Mouse (Mus musculus) limb, embryonic 15.5 days (tissue): ENCODE data around the gene Gnaq. TPM values are rescaled to one million over a fixed set of nuclear protein-coding genes. Genes with fewer than 3 reads are reported as not detected.

Experiments
- ATAC-seq: fragments of 200-750 bp; cut with Nextera tagmentation; 2 replicates; pipeline ENCODE4 v1.8.0; 2017; ENCODE audit warnings: low read depth, moderate TSS enrichment; ENCODE audit not compliant: insufficient number of reproducible peaks, low FRiP score, low TSS enrichment
- H3K27ac ChIP-seq: fragments of 300-500 bp; sonication (generic); 2 replicates; pipeline ENCODE4 v1.5.1; 2015; ENCODE audit warnings: moderate library complexity, mild to moderate bottlenecking, inconsistent platforms
- H3K27me3 ChIP-seq: fragments of 300-500 bp; sonication (generic); 2 replicates; pipeline ENCODE4 v1.6.1; 2015; ENCODE audit warnings: inconsistent platforms
- H3K36me3 ChIP-seq: fragments of 300-500 bp; sonication (generic); 2 replicates; pipeline ENCODE4 v1.6.1; 2015; ENCODE audit warnings: inconsistent platforms
- H3K4me1 ChIP-seq: fragments of 300-500 bp; sonication (generic); 2 replicates; pipeline ENCODE4 v1.6.1; 2015; ENCODE audit warnings: inconsistent platforms
- H3K4me2 ChIP-seq: fragments of 300-500 bp; sonication (generic); 2 replicates; pipeline ENCODE4 v1.6.1; 2015; ENCODE audit warnings: mild to moderate bottlenecking, inconsistent platforms
- H3K4me3 ChIP-seq: fragments of 300-500 bp; sonication (generic); 2 replicates; pipeline ENCODE4 v1.5.1; 2015; ENCODE audit warnings: mild to moderate bottlenecking, inconsistent platforms
- H3K9ac ChIP-seq: fragments of 300-500 bp; sonication (generic); 2 replicates; pipeline ENCODE4 v1.6.1; 2015; ENCODE audit warnings: inconsistent platforms
- H3K9me3 ChIP-seq: fragments of 300-500 bp; sonication (generic); 2 replicates; pipeline ENCODE4 v1.6.1; 2016; ENCODE audit warnings: inconsistent platforms
- WGBS: fragments of 180-500 bp; shearing (Covaris S2); methylation state at CpG from one replicate; pipeline ENCODE4 v1.1.7; 2015; 5-methylcytosine and 5-hydroxymethylcytosine counted together
- polyA plus RNA-seq: library from polyadenylated mRNA; unstranded; fragments of >200 nt; fragmentation: Nextera tagmentation; extraction: Ambion mirVana; gene quantifications from 2 replicates; pipeline ENCODE4 v1.2.1, GENCODE M21; 2015

Gnaq gene
- polyA plus RNA-seq, 1 experiment from 2014 or later: 33.0 TPM

DNA sequence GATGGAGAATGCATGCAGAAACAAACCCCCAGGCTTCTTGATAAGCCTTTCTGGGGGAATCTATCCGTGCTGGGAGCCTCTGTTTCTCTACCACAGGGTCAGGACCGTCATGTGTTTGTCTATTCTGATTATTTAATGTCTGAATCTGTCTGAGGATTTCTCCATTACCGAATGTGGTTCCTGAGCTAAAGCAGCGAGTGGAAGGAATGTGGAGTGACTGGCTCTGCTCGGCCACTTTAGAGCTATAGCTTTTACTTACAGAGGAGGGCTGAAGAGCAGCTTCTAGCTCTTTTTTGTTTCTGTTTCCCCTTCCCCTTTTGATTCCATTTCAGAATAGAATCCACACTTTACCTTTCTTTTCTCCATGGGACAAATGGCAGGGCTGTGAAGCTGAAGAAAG, 43.8 kb downstream of the Gnaq start:
- no peaks in the 10 kb centered on the region for H3K9me3 ChIP-seq
- H3K4me1 ChIP-seq: peaks cover 17% of the 10 kb centered on the region
- no peak overlapping the region for H3K4me3 ChIP-seq
- no peak for ATAC-seq
- no peak overlapping the region for H3K4me2 ChIP-seq
- 0 out of 2 replicates have a peak overlapping the region, but pooled peaks have one; percentile 22 for H3K27ac ChIP-seq
- no peaks in the 10 kb centered on the region for H3K27me3 ChIP-seq
- no peaks in the 10 kb centered on the region for H3K36me3 ChIP-seq
- 33% methylated on average over 5 of the region's 5 CpGs for WGBS
- no peak overlapping the region for H3K9ac ChIP-seq

DNA sequence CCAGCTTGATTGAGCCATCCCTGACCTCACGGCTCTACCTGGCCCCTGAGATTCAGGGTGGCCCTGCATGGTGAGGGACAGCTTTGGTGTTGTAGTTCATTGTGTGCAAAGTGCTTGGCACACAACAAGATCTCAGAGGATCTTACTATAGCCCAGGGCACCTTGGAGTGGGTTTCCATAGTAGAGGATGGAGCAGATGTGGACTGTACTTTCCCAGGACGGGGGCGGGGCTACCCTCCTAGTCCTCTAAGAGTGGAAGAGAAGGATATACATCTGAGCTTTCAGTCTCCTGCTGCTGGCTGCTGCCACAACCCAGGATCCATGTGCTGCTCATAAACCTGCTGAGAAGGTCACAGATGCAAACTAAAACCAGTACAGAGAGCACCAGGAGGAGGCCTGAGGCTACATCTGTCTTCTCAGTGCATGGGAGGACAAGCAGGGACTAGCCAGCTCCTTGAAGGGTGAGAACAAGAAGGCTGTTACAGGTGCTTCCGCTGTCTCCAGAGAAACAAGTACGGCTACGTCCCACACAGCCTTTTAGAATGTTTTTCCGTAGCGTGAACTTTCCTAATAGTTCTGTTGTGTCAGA, 44.6 kb downstream of the Gnaq start:
- H3K4me1 ChIP-seq: peaks cover 22% of the 10 kb centered on the region
- no peak overlapping the region for H3K4me2 ChIP-seq
- H3K27ac ChIP-seq: no peak overlapping the region
- WGBS: 69% methylated on average over 8 of the region's 8 CpGs
- H3K9ac ChIP-seq: no peak overlapping the region
- 0 out of 2 replicates have a peak, but pooled peaks have one; percentile 48 for ATAC-seq
- H3K27me3 ChIP-seq: no peaks in the 10 kb centered on the region
- H3K36me3 ChIP-seq: no peaks in the 10 kb centered on the region
- no peaks in the 10 kb centered on the region for H3K9me3 ChIP-seq
- no peak overlapping the region for H3K4me3 ChIP-seq

DNA sequence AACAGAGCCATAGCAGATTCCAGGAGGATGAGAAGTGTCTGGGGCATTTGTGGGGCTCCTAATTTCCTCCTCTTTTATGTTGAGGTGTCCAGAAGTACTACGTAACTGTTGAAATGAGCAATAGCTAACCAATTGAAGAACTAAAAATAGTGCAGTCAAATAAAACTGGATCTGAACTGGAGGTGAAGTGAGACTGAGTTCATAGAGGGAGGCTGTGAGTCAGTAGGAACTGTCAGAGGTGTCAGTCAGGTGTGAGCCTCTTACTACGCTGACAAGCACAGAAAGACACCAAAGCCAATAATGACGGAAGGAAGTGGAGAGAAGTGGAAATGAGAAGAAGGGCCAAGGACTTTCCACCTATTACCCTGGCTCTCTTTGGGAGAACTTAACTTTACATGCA, 48.6 kb downstream of the Gnaq start:
- Histone ChIP-seq H3K4me1 (peaks cover 18% of the 10 kb centered on the region), H3K4me2 (no peak overlapping the region), H3K4me3 (no peak overlapping the region), H3K9me3 (no peaks in the 10 kb centered on the region), H3K27me3 (no peaks in the 10 kb centered on the region), H3K9ac (no peak overlapping the region), H3K36me3 (no peaks in the 10 kb centered on the region), H3K27ac (no peak overlapping the region)
- no peak for ATAC-seq
- WGBS: 73% methylated on average over 3 of the region's 3 CpGs

DNA sequence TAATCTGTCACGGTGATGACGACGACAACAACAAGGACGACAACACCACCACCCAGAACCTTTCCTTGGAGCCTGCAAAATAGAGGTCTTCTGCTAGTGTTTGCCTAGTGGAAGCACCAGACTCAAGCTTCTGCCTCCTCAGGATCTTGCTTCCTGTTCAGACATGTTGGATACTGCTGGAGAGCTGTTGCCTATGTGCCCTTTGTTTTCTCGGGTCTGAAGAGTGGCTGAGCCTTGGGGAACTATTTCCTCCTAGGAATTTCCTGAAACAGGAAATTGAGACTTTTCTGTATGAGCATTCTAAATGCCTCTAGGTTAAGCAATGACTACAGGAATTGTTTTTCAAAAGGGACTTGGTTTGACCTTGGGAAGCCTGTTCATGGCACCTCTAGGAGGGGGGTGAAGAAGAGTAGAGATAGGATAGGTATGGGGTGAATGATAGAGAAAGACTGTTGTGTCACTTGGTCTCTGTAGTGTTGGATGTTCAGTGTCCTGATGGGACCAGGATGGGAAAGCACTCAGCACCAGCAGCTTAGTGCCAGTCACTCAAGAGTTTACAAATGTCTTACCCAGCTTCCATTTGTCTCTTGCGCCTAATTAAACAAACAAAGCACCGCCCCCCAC, 49.3 kb downstream of the Gnaq start:
- Histone ChIP-seq H3K9ac (no peak overlapping the region), H3K36me3 (no peaks in the 10 kb centered on the region), H3K9me3 (no peaks in the 10 kb centered on the region), H3K4me2 (no peak overlapping the region), H3K4me3 (no peak overlapping the region), H3K27ac (no peak overlapping the region), H3K4me1 (peaks cover 15% of the 10 kb centered on the region), H3K27me3 (no peaks in the 10 kb centered on the region)
- no peak for ATAC-seq
- 67% methylated on average over 7 of the region's 7 CpGs for WGBS

GRCm38 (mm10) chr19:16183592-16184365, 51.1 kb downstream of the Gnaq start:
- no peaks in the 10 kb centered on the region for H3K27me3 ChIP-seq
- no peak for ATAC-seq
- no peak overlapping the region for H3K4me2 ChIP-seq
- WGBS: 86% methylated on average over 10 of the region's 10 CpGs
- no peak overlapping the region for H3K4me3 ChIP-seq
- H3K27ac ChIP-seq: no peak overlapping the region
- H3K4me1 ChIP-seq: peaks cover 19% of the 10 kb centered on the region; the same call in 1 of the 2 replicates
- H3K9me3 ChIP-seq: no peaks in the 10 kb centered on the region
- no peak overlapping the region for H3K9ac ChIP-seq
- H3K36me3 ChIP-seq: no peaks in the 10 kb centered on the region

DNA sequence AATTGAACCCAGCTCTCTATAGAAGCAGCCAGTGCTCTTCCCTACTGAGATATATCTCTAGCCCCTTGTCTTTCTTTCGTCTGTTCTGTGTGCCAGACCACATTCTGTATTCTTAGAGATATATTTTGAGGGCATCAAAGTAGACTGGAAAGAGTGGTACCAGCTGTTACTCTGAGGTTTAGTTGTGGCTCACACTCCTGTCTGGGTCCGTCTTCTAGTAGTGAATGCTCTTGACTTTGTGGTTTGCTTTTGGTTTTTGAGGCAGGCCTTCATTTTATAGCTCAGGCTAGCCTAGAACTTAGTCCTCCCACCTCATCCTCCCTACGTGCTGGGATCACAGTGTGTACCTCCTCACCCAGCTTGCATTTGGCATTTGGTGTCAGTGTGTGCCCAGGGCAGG, 54.4 kb downstream of the Gnaq start:
- peaks cover 14% of the 10 kb centered on the region; the same call in 1 of the 2 replicates for H3K4me1 ChIP-seq
- H3K36me3 ChIP-seq: no peaks in the 10 kb centered on the region
- no peak overlapping the region for H3K4me2 ChIP-seq
- no peak overlapping the region for H3K4me3 ChIP-seq
- 73% methylated on average over 3 of the region's 3 CpGs for WGBS
- H3K9ac ChIP-seq: no peak overlapping the region
- ATAC-seq: no peak
- peak overlapping the region; percentile 44; the same call in 1 of the 2 replicates for H3K27ac ChIP-seq
- H3K9me3 ChIP-seq: no peaks in the 10 kb centered on the region
- H3K27me3 ChIP-seq: no peaks in the 10 kb centered on the region

DNA sequence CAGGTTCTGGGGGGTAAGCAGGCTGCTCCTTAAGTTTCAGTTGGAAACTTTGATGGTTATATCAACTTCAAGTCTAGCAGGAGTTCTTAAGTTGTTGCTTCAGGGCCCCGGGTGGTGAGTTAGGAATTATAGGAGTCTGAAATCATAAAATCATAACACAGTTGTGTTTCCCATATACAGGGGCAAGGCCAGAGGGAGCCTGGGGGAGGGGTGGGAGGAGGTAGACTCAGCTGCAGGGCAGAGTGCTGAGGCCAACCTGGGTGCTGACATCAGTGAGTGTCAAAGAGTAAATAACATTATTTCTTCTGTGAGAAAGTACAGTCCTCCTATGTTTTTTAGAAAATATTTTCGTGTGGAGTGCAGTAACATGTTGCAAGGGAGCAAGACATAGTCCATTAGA, 55.3 kb downstream of the Gnaq start:
- peaks cover 15% of the 10 kb centered on the region; the same call in 1 of the 2 replicates for H3K4me1 ChIP-seq
- no peaks in the 10 kb centered on the region for H3K36me3 ChIP-seq
- H3K9ac ChIP-seq: no peak overlapping the region
- 33% methylated on average over 2 of the region's 2 CpGs for WGBS
- H3K4me3 ChIP-seq: no peak overlapping the region
- no peak for ATAC-seq
- H3K27me3 ChIP-seq: no peaks in the 10 kb centered on the region
- 0 out of 2 replicates have a peak overlapping the region, but pooled peaks have one; percentile 44 for H3K27ac ChIP-seq
- H3K4me2 ChIP-seq: no peak overlapping the region
- H3K9me3 ChIP-seq: no peaks in the 10 kb centered on the region

DNA sequence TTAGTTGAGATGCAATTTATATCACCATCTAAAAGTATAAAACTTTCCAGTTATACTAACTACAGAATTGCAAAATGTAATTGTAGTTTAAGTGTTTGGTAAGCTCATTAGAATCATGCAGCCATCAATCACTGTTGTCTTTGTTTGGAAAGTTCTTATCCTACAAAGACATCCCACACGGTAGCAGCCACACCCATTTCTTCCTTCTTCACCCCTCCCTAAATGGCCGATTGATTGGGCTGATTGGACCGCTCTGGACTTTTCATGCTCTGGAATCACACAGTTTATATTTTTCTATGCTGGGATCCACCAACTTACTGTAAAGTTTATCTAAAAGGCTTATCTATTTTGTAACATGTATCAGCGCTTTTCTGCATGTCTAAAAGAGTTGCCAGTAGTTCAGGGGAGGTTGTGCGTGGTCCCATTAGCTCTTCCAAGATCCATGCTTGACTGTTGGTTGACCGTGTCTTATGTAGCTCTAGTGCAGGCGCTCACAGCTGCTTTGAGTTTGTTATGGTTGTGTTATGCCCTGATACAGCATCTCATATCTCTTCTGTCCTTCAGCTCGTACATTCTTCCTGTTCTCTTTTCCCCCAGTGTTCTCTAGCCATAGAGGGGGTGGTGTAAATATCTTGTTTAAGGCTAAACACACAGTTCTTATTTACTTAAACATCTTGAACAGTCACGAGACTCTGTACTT, 56.6 kb downstream of the Gnaq start:
- Histone ChIP-seq H3K4me3 (no peak overlapping the region), H3K36me3 (no peaks in the 10 kb centered on the region), H3K9me3 (no peaks in the 10 kb centered on the region), H3K4me1 (peaks cover 17% of the 10 kb centered on the region; the same call in 1 of the 2 replicates), H3K9ac (no peak overlapping the region), H3K4me2 (no peak overlapping the region), H3K27me3 (no peaks in the 10 kb centered on the region), H3K27ac (no peak overlapping the region)
- ATAC-seq: no peak
- WGBS: 79% methylated on average over 9 of the region's 9 CpGs

GRCm38 (mm10) chr19:16198162-16198561, 65.5 kb downstream of the Gnaq start:
- 93% methylated on average over 3 of the region's 3 CpGs for WGBS
- Histone ChIP-seq H3K27ac (no peak overlapping the region), H3K4me3 (no peak overlapping the region), H3K4me2 (no peak overlapping the region), H3K9ac (no peak overlapping the region), H3K36me3 (no peaks in the 10 kb centered on the region), H3K9me3 (no peaks in the 10 kb centered on the region), H3K4me1 (peaks cover 4% of the 10 kb centered on the region; the same call in 1 of the 2 replicates), H3K27me3 (no peaks in the 10 kb centered on the region)
- no peak for ATAC-seq

- H3K4me2 ChIP-seq: no peak overlapping the region
These were observed 68.7 kb downstream of the Gnaq start for GRCm38 (mm10) chr19:16201356-16201755.

GRCm38 (mm10) chr19:16204776-16205680, 72.4 kb downstream of the Gnaq start:
- no peaks in the 10 kb centered on the region for H3K9me3 ChIP-seq
- H3K36me3 ChIP-seq: no peaks in the 10 kb centered on the region
- no peak overlapping the region for H3K9ac ChIP-seq
- peaks cover 13% of the 10 kb centered on the region for H3K4me1 ChIP-seq
- 65% methylated on average over 7 of the region's 7 CpGs for WGBS
- H3K27me3 ChIP-seq: no peaks in the 10 kb centered on the region
- H3K4me3 ChIP-seq: no peak overlapping the region
- H3K4me2 ChIP-seq: no peak overlapping the region
- ATAC-seq: no peak
- H3K27ac ChIP-seq: no peak overlapping the region

More at GRCm38 (mm10) chr19:16201356-16201755, 68.7 kb downstream of the Gnaq start:
- Histone ChIP-seq H3K4me1 (peaks cover 9% of the 10 kb centered on the region; the same call in 1 of the 2 replicates), H3K9me3 (no peaks in the 10 kb centered on the region), H3K27ac (no peak overlapping the region), H3K27me3 (no peaks in the 10 kb centered on the region), H3K4me3 (no peak overlapping the region), H3K9ac (no peak overlapping the region), H3K36me3 (no peaks in the 10 kb centered on the region)
- 88% methylated on average over 2 of the region's 2 CpGs for WGBS
- ATAC-seq: no peak
